Mouse (Mus musculus) thymus, adult 2 months (tissue): ENCODE results near the gene Cavin3.

Experiments used
- CTCF ChIP-seq: fragments of 200-500 bp; IDR thresholded peaks from 2 replicates; pipeline ENCODE4 v1.5.1; 2012; ENCODE audit warnings: mild to moderate bottlenecking, control low read depth, low read length, moderate library complexity, borderline replicate concordance; ENCODE audit not compliant: control insufficient read depth, poor library complexity, insufficient read depth; ENCODE audit errors: extremely low read depth
- POLR2A ChIP-seq: fragments of 200-500 bp; IDR thresholded peaks from 2 replicates; pipeline ENCODE4 v1.6.1; 2012; ENCODE audit warnings: mild to moderate bottlenecking, low read length, control low read depth, moderate library complexity; ENCODE audit not compliant: control insufficient read depth, poor library complexity, insufficient read depth; ENCODE audit errors: extremely low read depth

DNA sequence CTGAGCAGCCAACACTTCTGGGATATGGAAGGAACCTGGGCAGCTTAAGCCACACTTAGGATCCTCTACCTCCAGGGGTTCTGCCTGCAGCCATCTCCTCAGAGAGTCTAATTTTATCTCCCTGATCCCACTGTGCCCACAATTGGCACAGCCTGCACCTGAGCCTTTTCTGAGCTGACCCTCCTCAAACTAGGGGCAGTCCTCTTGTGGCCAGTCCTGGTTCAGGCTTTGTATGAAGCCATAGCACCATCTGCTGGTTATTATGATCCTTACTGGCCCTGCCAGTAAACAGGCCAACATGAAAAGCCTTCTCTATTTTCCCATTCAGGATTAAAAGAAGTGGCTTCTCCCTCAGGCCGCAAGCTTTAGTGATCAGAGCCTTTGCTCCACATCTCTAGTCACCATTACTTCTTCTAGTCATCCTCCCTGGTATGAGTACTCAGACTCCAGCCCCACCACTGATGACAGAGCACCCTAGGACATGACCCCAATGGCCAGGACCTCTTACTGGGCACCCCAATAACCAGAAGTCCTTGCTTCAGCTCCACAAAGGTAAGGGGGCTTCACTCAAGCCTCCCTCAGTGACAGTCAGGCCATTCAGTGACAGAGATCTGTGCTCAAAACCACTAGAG is 45.3 kb upstream of the Cavin3 start:
- no peak for TF ChIP-seq POLR2A
- TF ChIP-seq CTCF: no peak
